Mouse (Mus musculus) urinary bladder, postnatal 10 days (tissue): ENCODE measurements around the gene Tex2.

Source experiments
- DNase-seq: peaks from one replicate; pipeline ENCODE4 v3.0.0; 2022; ENCODE audit warnings: low spot score

The Tex2 gene

GRCm38 (mm10) chr11:106543006-106543405, 70.2 kb downstream of the Tex2 start:
- DNase-seq: no peak

GRCm38 (mm10) chr11:106542385-106542784, 70.8 kb downstream of the Tex2 start:
- no peak for DNase-seq

- no peak for DNase-seq
These were observed 72.5 kb downstream of the Tex2 start for GRCm38 (mm10) chr11:106540506-106541268.

- DNase-seq: no peak
These were observed 76.8 kb downstream of the Tex2 start for GRCm38 (mm10) chr11:106536253-106536912.

- DNase-seq: no peak
These were observed 77.5 kb downstream of the Tex2 start for GRCm38 (mm10) chr11:106535660-106536252.

GRCm38 (mm10) chr11:106532248-106532790, 80.9 kb downstream of the Tex2 start:
- DNase-seq: no peak

GRCm38 (mm10) chr11:106529786-106530185, 83.4 kb downstream of the Tex2 start:
- no peak for DNase-seq

- DNase-seq: no peak
These were observed 84.1 kb downstream of the Tex2 start for GRCm38 (mm10) chr11:106529113-106529512.

GRCm38 (mm10) chr11:106527926-106528325, 85.3 kb downstream of the Tex2 start:
- no peak for DNase-seq

GRCm38 (mm10) chr11:106527147-106527821, 85.9 kb downstream of the Tex2 start:
- DNase-seq: no peak

- no peak for DNase-seq
These were observed 90.7 kb downstream of the Tex2 start for GRCm38 (mm10) chr11:106522538-106522937.

- no peak for DNase-seq
These were observed 91.6 kb downstream of the Tex2 start for GRCm38 (mm10) chr11:106521612-106522011.

- DNase-seq: no peak
These were observed 92.8 kb downstream of the Tex2 start for GRCm38 (mm10) chr11:106520404-106520803.

- DNase-seq: no peak
These were observed 93.7 kb downstream of the Tex2 start for GRCm38 (mm10) chr11:106519519-106519918.

- no peak for DNase-seq
These were observed 94.8 kb downstream of the Tex2 start for GRCm38 (mm10) chr11:106518391-106518790.

GRCm38 (mm10) chr11:106515079-106515745, 98.0 kb downstream of the Tex2 start:
- no peak for DNase-seq

- DNase-seq: no peak
These were observed 98.8 kb downstream of the Tex2 start for GRCm38 (mm10) chr11:106514446-106514845.

GRCm38 (mm10) chr11:106513166-106513565, 100.1 kb downstream of the Tex2 start:
- no peak for DNase-seq

- DNase-seq: no peak
These were observed 101.2 kb downstream of the Tex2 start for GRCm38 (mm10) chr11:106512006-106512390.

- DNase-seq: no peak
These were observed 101.8 kb downstream of the Tex2 start for GRCm38 (mm10) chr11:106511236-106512005.

GRCm38 (mm10) chr11:106507638-106508037, 105.6 kb downstream of the Tex2 start:
- no peak for DNase-seq
